Mouse (Mus musculus): ENCODE data around the gene Rpl23. TPM values are rescaled to one million over a fixed set of nuclear protein-coding genes. Genes with fewer than 3 reads are reported as not detected.

Rpl23 gene
- polyA plus RNA-seq, 1 experiment from 2014 or later = 296 TPM

DNA sequence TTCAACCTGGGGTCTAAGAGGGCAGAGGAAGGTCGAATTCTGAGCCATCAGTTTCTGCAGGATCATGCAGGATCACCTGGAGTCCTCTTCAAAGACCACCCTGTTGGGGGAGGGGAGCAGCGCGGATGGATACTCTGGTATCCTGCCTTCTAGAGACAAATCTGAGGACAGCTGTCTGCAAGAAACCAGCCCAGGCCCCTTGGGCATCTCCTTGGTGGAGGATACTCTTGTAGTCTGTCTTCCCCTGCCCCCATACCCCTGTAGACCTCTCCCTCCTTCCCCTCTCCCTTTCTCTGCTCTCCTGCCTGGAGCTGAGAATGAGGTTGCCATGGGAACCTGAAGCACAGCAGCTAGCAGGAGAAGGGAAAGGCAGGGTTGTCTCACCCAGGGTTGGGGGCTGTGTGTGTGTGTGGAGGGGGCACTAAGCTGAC is 30.3 kb upstream of the Rpl23 start:
- H3K27ac ChIP-seq (replicated peaks) = peak overlapping the region; percentile 88
- peaks cover 76% of the 10 kb centered on the region for H3K4me1 ChIP-seq (replicated peaks)
- no peaks in the 10 kb centered on the region for H3K27me3 ChIP-seq
- H3K4me2 ChIP-seq = peak overlapping the region; percentile 43
- H3K36me3 ChIP-seq = peaks cover 21% of the 10 kb centered on the region
- ATAC-seq (ENCODE audit: low FRiP score, low read depth) = peak; percentile 90
- no peak overlapping the region for H3K4me3 ChIP-seq
- H3K9ac ChIP-seq = peak overlapping the region; percentile 21
- WGBS = 28% methylated on average over 3 of the region's 3 CpGs
- no peaks in the 10 kb centered on the region for H3K9me3 ChIP-seq

DNA sequence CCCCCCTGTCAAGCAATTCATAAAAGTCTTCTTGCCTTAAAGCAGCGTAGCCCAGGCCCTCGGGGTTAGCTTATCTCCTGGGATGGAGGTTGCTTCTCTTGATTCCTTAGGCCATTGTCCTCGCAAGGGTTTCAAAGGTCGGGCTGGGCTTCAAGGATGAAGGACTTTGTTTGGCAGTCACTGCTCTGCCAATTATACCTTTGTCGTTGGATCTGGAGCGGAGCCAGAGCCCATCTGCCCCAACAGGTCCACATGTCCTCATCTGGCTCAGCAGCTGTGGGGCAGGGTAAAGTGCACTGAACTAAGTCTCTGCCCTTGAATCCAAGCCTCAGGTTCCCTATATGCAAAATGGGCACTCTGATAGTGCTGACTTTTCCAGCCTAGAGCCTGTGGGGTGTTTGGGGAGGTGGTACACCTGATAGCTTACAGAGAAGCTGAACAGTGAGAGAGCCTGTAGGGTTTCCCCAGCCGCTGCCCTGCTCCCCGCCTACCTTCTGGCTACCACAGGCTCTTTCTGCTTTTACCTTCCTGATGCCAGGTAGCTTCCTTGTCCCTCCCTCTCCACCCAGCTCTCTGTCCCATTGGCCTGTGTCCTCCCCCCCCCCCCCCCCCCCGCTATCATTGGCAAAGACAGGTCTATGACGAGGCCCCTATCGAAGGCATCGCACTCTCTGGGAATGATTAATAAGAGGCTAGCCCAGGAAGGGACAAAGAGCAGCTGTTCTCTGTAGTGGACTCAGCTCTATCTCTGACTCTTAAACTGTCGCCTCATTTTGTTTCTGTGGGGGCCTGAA is 29.5 kb upstream of the Rpl23 start:
- peak overlapping the region; percentile 21; the same call in 1 of the 2 replicates for H3K9ac ChIP-seq
- peaks cover 25% of the 10 kb centered on the region for H3K36me3 ChIP-seq
- no peaks in the 10 kb centered on the region for H3K9me3 ChIP-seq
- whole genome bisulfite sequencing = 26% methylated on average over 12 of the region's 13 CpGs
- H3K4me1 ChIP-seq (replicated peaks) = peaks cover 75% of the 10 kb centered on the region
- peak overlapping the region; percentile 88 for H3K27ac ChIP-seq (replicated peaks)
- peak; percentile 13; the same call in 1 of the 2 replicates for ATAC-seq (ENCODE audit: low FRiP score, low read depth)
- no peaks in the 10 kb centered on the region for H3K27me3 ChIP-seq
- H3K4me3 ChIP-seq = no peak overlapping the region
- H3K4me2 ChIP-seq = peak overlapping the region; percentile 43

DNA sequence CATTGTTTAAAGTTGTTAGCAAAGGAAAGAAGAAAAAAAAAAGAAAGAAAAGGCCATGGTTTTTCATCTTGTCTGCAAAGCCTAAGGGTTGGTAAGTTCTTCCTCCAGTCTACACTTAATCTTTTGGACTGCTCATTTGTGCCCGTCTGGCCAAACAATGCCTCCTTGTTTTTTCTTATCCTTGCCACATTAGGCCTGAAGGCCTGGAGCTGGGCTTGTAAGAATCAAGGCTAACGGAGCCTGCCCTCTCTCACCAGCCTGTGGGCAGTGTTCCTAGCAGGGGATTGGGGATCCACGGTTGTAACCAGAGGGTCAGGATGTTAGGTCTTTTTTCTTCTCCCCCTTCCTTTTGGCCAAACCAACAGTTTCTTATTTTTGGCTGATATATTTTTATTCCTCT is 28.7 kb upstream of the Rpl23 start:
- Histone ChIP-seq H3K36me3 (peaks cover 24% of the 10 kb centered on the region), H3K4me2 (no peak overlapping the region), H3K27me3 (no peaks in the 10 kb centered on the region), H3K27ac (replicated peaks) (peak overlapping the region; percentile 88), H3K4me3 (no peak overlapping the region), H3K9ac (no peak overlapping the region), H3K4me1 (replicated peaks) (peaks cover 79% of the 10 kb centered on the region), H3K9me3 (no peaks in the 10 kb centered on the region)
- 14% methylated on average over 3 of the region's 3 CpGs for WGBS
- ATAC-seq (ENCODE audit: low FRiP score, low read depth) = no peak

DNA sequence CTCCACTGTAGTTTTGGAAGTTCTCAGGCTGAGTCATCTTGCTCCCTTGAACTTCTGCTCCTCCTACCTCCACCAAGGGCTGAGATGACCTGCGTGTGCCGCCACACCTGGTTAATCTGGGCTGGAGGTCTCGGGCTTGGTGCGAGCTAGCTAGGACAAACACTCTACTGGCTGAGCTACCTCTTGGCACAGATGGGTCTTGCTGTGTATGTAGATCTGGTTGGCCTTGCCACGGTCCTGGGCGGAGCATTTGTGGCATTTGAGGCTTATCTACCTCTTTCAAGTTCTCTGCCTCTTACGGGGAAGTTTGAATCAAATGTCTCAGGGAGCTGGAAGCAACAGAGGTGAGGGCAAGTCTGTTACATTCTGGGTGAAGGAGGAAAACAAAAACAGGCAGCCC is 28.1 kb upstream of the Rpl23 start:
- 73% methylated on average over 7 of the region's 7 CpGs for WGBS
- H3K4me2 ChIP-seq = no peak overlapping the region
- no peak overlapping the region for H3K4me3 ChIP-seq
- no peaks in the 10 kb centered on the region for H3K9me3 ChIP-seq
- H3K9ac ChIP-seq = no peak overlapping the region
- peak overlapping the region; percentile 21 for H3K27ac ChIP-seq (replicated peaks)
- no peaks in the 10 kb centered on the region for H3K27me3 ChIP-seq
- no peak for ATAC-seq (ENCODE audit: low FRiP score, low read depth)
- peaks cover 24% of the 10 kb centered on the region for H3K36me3 ChIP-seq
- H3K4me1 ChIP-seq (replicated peaks) = peaks cover 85% of the 10 kb centered on the region

DNA sequence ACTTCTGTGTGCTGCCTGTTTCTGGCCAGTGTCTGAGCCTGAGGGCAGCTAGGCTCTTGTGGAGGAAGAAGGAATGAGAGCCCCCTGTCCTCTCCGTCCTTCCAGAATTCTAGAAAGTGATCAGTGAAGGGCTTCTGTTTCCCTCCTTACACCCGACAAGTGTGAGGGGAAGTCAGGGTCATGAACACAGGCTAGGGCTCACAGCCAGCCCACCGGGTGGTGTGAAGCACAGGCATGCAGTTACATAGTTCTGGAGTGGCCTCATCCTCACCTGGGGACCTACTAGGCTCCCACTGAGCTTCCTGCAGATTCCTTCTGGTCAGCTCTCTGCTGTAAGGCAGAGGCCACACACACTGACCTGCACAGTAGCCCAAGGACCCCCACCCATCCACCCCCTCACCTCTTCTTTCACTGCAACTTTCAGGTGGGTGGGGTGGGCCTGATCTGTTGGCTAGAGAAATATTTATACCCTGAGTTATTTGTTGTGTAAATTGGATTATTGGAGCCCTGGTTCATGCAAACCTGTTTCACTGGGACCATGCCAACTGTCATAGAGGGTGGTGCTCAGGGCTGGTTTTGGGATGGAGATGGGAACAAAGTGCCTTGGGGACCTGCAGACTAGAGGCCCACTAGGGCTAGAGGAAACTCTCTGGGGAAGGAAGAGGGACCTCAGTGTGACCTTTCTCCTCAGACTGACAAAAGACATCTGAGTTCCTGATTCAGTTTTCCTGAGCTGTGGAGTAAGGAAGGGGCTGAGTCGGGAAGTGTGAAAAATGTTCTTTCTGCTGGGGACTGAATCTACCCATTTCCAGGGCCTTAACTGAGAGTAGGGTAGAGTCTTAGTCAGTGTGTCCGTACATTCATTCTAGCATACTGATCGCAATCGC is 27.2 kb upstream of the Rpl23 start:
- no peaks in the 10 kb centered on the region for H3K27me3 ChIP-seq
- ATAC-seq (ENCODE audit: low FRiP score, low read depth) = no peak
- H3K4me1 ChIP-seq (replicated peaks) = peaks cover 94% of the 10 kb centered on the region
- no peak overlapping the region for H3K9ac ChIP-seq
- no peak overlapping the region for H3K4me3 ChIP-seq
- H3K9me3 ChIP-seq = no peaks in the 10 kb centered on the region
- H3K4me2 ChIP-seq = no peak overlapping the region
- WGBS = 72% methylated on average over 7 of the region's 7 CpGs
- peaks cover 19% of the 10 kb centered on the region for H3K36me3 ChIP-seq
- H3K27ac ChIP-seq (replicated peaks) = peak overlapping the region; percentile 16; the same call in 1 of the 2 replicates

DNA sequence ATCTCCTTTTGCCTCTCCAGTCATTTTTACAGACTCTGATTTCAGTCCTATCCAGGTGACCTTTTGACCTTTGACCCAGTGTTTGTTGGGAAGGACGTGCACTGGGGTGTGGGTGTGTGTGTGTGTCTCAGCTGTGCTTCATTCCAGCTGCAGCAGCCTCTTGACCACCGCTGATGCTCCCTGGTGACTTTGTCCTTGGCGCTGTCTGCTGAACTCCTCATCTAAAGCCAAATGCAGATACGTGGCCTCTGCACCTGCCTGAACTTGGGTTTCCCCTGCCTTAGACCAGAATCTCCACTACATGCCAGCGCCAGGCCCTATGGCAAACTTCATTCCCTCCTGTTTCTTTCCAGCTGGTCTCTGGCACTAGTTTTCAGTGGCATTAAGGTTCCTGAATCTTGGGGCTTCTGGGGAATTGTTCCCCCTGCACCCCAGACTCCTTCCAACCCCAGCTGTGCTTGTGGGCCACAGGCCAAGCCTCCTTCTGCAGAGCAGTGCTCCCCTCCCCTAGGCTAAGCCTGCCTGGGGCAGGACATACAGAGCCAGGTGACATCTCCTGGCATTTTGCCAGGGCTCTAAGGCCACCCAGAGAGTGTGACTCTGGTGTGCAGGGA is 26.5 kb upstream of the Rpl23 start:
- 31% methylated on average over 5 of the region's 5 CpGs for WGBS
- no peak for ATAC-seq (ENCODE audit: low FRiP score, low read depth)
- H3K4me3 ChIP-seq = no peak overlapping the region
- H3K4me1 ChIP-seq (replicated peaks) = peaks cover 97% of the 10 kb centered on the region
- H3K9ac ChIP-seq = no peak overlapping the region
- peak overlapping the region; percentile 16 for H3K27ac ChIP-seq (replicated peaks)
- H3K9me3 ChIP-seq = no peaks in the 10 kb centered on the region
- H3K36me3 ChIP-seq = peaks cover 18% of the 10 kb centered on the region
- no peaks in the 10 kb centered on the region for H3K27me3 ChIP-seq
- H3K4me2 ChIP-seq = no peak overlapping the region

DNA sequence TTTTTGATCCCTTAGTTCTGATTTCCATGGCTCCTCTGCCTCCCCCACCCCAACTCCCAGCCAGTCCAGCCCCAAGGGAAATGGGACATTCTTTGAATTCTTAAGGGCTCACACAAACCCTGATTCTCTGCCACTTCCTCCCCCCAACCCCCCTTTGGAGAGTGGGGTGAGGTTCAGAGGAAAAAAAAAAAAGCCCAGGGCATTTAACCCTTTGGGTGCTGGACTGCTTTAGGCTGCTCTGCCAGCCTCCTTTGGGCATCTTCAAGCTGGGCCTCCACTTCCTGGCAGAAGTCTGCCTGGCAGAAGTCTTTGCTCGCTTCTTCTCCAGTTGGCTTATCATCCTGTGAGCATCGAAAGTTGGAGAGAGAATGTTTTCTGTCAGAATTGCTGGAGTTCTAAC is 25.9 kb upstream of the Rpl23 start:
- no peak overlapping the region for H3K4me3 ChIP-seq
- no peak overlapping the region for H3K9ac ChIP-seq
- H3K27ac ChIP-seq (replicated peaks) = peak overlapping the region; percentile 17; the same call in 1 of the 2 replicates
- H3K4me1 ChIP-seq (replicated peaks) = peaks cover 96% of the 10 kb centered on the region
- no peaks in the 10 kb centered on the region for H3K27me3 ChIP-seq
- no peak overlapping the region for H3K4me2 ChIP-seq
- no peak for ATAC-seq (ENCODE audit: low FRiP score, low read depth)
- WGBS = 54% methylated on average over 2 of the region's 2 CpGs
- H3K36me3 ChIP-seq = peaks cover 18% of the 10 kb centered on the region
- H3K9me3 ChIP-seq = no peaks in the 10 kb centered on the region

DNA sequence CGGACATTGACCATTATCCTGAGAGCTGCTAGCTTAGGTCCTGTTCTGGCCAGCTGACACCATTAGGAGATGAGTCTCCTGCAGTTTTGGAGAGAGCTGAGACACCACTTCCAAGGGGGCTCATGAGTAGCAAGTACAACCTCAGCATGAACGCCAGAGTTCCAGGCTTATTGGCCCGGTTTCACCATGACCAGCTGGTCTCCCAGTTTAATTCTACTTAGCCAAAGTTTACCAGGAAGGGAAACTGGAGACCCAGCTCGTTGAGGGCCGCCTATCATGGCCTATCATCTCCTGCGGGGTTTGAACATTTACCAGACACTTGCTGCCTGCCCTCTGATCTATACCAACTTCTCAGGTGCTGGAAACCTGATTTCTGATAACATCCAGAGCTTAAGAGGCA is 25.4 kb upstream of the Rpl23 start:
- ATAC-seq (ENCODE audit: low FRiP score, low read depth) = no peak
- 48% methylated on average over 6 of the region's 6 CpGs for WGBS
- H3K27ac ChIP-seq (replicated peaks) = peak overlapping the region; percentile 17; the same call in 1 of the 2 replicates
- H3K9me3 ChIP-seq = no peaks in the 10 kb centered on the region
- no peak overlapping the region for H3K4me2 ChIP-seq
- peaks cover 18% of the 10 kb centered on the region for H3K36me3 ChIP-seq
- no peak overlapping the region for H3K4me3 ChIP-seq
- peaks cover 95% of the 10 kb centered on the region for H3K4me1 ChIP-seq (replicated peaks)
- no peak overlapping the region for H3K9ac ChIP-seq
- H3K27me3 ChIP-seq = no peaks in the 10 kb centered on the region

DNA sequence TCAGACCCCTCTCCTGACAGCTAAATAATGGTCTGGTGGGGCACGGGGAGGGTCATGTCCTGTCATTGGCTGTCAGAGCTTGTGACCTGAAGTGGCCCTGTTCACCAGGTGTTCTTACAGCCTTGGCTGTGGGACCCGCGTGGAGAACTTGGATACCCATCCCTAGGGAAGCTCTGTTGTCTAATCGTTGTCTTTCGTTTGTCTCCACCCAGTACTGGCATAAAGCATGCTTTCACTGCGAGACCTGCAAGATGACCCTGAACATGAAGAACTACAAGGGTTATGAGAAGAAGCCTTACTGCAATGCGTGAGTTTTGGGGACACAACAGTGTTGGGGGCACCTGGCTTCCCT is 24.4 kb upstream of the Rpl23 start:
- Histone ChIP-seq H3K27me3 (no peaks in the 10 kb centered on the region), H3K4me1 (replicated peaks) (peaks cover 95% of the 10 kb centered on the region), H3K4me2 (peak overlapping the region; percentile 26), H3K9ac (no peak overlapping the region), H3K9me3 (no peaks in the 10 kb centered on the region), H3K36me3 (peaks cover 18% of the 10 kb centered on the region), H3K4me3 (no peak overlapping the region), H3K27ac (replicated peaks) (peak overlapping the region; percentile 47; the same call in 1 of the 2 replicates)
- WGBS = 41% methylated on average over 7 of the region's 7 CpGs
- ATAC-seq (ENCODE audit: low FRiP score, low read depth) = no peak

DNA sequence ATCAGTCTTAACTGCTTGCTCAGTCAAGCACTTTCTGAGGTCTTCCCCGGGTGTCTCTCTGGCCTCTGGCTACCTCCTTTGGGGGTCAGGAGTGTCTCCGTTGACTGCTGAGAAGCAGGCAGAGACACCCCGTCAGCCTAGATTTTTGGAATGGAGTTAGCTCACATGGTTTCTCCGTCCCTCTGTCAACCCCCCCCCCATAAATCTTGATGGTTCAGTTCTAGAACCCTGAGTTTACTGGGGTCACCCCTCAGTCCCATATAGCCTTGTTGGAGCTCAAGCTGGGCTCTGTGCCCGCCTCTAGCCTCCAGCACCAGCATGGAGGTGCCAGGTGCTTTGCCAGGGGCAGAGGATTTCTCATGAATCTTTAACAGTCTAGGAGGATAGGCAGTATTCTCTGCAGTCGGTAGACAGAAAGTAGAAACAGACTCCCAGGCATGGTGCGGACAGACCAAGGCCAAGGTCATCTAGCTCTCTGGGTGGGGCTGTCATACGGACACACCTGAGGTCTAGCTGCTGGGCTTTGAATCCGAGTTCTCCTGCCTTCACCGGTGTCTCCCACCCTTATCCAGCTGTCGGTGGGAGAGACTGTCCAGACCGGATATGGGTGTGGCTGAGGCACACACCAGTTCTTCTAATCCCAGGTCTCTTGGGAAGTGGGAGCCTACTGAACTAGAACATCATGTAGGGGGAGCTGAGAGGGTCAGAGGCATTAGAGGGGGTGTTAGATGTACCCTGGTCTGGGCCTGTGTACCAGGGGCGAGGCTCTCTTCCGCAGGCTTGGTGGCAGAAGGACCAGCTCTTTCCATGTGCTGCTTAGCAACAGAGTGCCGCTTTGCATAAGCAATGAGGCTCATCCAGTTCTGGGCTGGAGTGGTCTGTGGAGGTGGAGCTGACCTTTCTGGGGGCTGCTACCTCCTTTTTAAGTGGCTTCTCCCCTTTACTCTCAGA is 23.7 kb upstream of the Rpl23 start:
- 29% methylated on average over 15 of the region's 15 CpGs for WGBS
- ATAC-seq (ENCODE audit: low FRiP score, low read depth) = peak; percentile 54
- Histone ChIP-seq H3K36me3 (peaks cover 18% of the 10 kb centered on the region), H3K27ac (replicated peaks) (peak overlapping the region; percentile 47), H3K4me1 (replicated peaks) (peaks cover 95% of the 10 kb centered on the region), H3K9me3 (no peaks in the 10 kb centered on the region), H3K27me3 (no peaks in the 10 kb centered on the region), H3K9ac (0 out of 2 replicates have a peak overlapping the region, but pooled peaks have one; percentile 4), H3K4me3 (0 out of 2 replicates have a peak overlapping the region, but pooled peaks have one; percentile 3), H3K4me2 (peak overlapping the region; percentile 26)

Measured in hindbrain, embryonic 15.5 days (tissue).